Mouse (Mus musculus) neural tube, embryonic 12.5 days (tissue): ENCODE measurements around the gene Sdccag8. TPM values are rescaled to one million over a fixed set of nuclear protein-coding genes. Genes with fewer than 3 reads are reported as not detected.
"Not testable (repeated sequence)": the region's sequence is repeated elsewhere in the genome, so short reads cannot be mapped to it uniquely, and the experiment has no call there.

Experiments used
- ATAC-seq: fragments of 200-750 bp; cut with Nextera tagmentation; 2 replicates; pipeline ENCODE4 v1.8.0; 2017; ENCODE audit warnings: low read depth, mild to moderate bottlenecking, moderate TSS enrichment, moderate library complexity; ENCODE audit not compliant: low FRiP score
- H3K27ac ChIP-seq: fragments of 300-500 bp; sonication (generic); 2 replicates; pipeline ENCODE4 v1.5.1; 2016
- H3K27me3 ChIP-seq: fragments of 300-500 bp; sonication (generic); replicated peaks from 2 replicates; pipeline ENCODE4 v1.6.1; 2016; ENCODE audit warnings: mild to moderate bottlenecking
- H3K36me3 ChIP-seq: fragments of 300-500 bp; sonication (generic); 2 replicates; pipeline ENCODE4 v1.6.1; 2016; ENCODE audit warnings: mild to moderate bottlenecking
- H3K4me1 ChIP-seq: fragments of 300-500 bp; sonication (generic); 2 replicates; pipeline ENCODE4 v1.6.1; 2016
- H3K4me2 ChIP-seq: fragments of 300-500 bp; sonication (generic); replicated peaks from 2 replicates; pipeline ENCODE4 v1.6.1; 2016; ENCODE audit warnings: mild to moderate bottlenecking
- H3K4me3 ChIP-seq: fragments of 300-500 bp; sonication (generic); 2 replicates; pipeline ENCODE4 v1.5.1; 2016
- H3K9ac ChIP-seq: fragments of 300-500 bp; sonication (generic); 2 replicates; pipeline ENCODE4 v1.6.1; 2016; ENCODE audit warnings: mild to moderate bottlenecking
- H3K9me3 ChIP-seq: fragments of 300-500 bp; sonication (generic); 2 replicates; pipeline ENCODE4 v1.6.1; 2016; ENCODE audit warnings: mild to moderate bottlenecking
- WGBS: fragments of 180-500 bp; shearing (Covaris S2); methylation state at CpG from one replicate; pipeline ENCODE4 v1.1.7; 2016; 5-methylcytosine and 5-hydroxymethylcytosine counted together
- polyA plus RNA-seq: library from polyadenylated mRNA; unstranded; fragments of >200 nt; fragmentation: Nextera tagmentation; extraction: Ambion mirVana; gene quantifications from 2 replicates; pipeline ENCODE4 v1.2.1, GENCODE M21; 2016

Sdccag8 gene
- polyA plus RNA-seq, 1 experiment from 2014 or later: 19.4 TPM

GRCm38 (mm10) chr1:176934043-176934762 lies 119.7 kb downstream of the Sdccag8 start:
- Histone ChIP-seq H3K27ac (no peak overlapping the region), H3K9me3 (no peaks in the 10 kb centered on the region), H3K27me3 (no peaks in the 10 kb centered on the region), H3K4me3 (no peak overlapping the region), H3K4me2 (no peak overlapping the region), H3K9ac (no peak overlapping the region), H3K4me1 (peaks cover 6% of the 10 kb centered on the region), H3K36me3 (no peaks in the 10 kb centered on the region)
- ATAC-seq: no peak
- WGBS: 69% methylated on average over 13 of the region's 13 CpGs

GRCm38 (mm10) chr1:176939901-176940341 lies 125.5 kb downstream of the Sdccag8 start:
- 72% methylated on average over 8 of the region's 8 CpGs for WGBS
- no peak for ATAC-seq
- no peaks in the 10 kb centered on the region for H3K36me3 ChIP-seq

GRCm38 (mm10) chr1:176941286-176941990 lies 127.0 kb downstream of the Sdccag8 start:
- H3K9ac ChIP-seq, ATAC-seq, H3K9me3 ChIP-seq, H3K27ac ChIP-seq, H3K4me3 ChIP-seq, H3K4me1 ChIP-seq, H3K36me3 ChIP-seq, H3K27me3 ChIP-seq, H3K4me2 ChIP-seq: not testable (repeated sequence)

More at GRCm38 (mm10) chr1:176939901-176940341, 125.5 kb downstream of the Sdccag8 start:
- Histone ChIP-seq H3K4me1 (no peaks in the 10 kb centered on the region; the same call in 1 of the 2 replicates), H3K27me3 (no peaks in the 10 kb centered on the region), H3K4me3 (no peak overlapping the region), H3K4me2 (no peak overlapping the region), H3K9me3 (no peaks in the 10 kb centered on the region), H3K27ac (no peak overlapping the region), H3K9ac (no peak overlapping the region)

GRCm38 (mm10) chr1:176943126-176943525 lies 128.7 kb downstream of the Sdccag8 start:
- no peak overlapping the region for H3K4me2 ChIP-seq
- no peak overlapping the region for H3K9ac ChIP-seq
- no peak overlapping the region for H3K4me3 ChIP-seq
- 93% methylated on average over 5 of the region's 5 CpGs for WGBS
- no peaks in the 10 kb centered on the region for H3K36me3 ChIP-seq
- H3K27me3 ChIP-seq: no peaks in the 10 kb centered on the region
- no peaks in the 10 kb centered on the region for H3K9me3 ChIP-seq
- ATAC-seq: no peak
- peaks cover 7% of the 10 kb centered on the region for H3K4me1 ChIP-seq
- no peak overlapping the region for H3K27ac ChIP-seq

- no peak overlapping the region for H3K4me2 ChIP-seq
- WGBS: 88% methylated on average over 5 of the region's 5 CpGs
- no peak for ATAC-seq
- H3K27ac ChIP-seq: no peak overlapping the region
- no peaks in the 10 kb centered on the region for H3K27me3 ChIP-seq
- H3K4me1 ChIP-seq: peaks cover 7% of the 10 kb centered on the region
- H3K9me3 ChIP-seq: no peaks in the 10 kb centered on the region
- H3K36me3 ChIP-seq: no peaks in the 10 kb centered on the region
- H3K4me3 ChIP-seq: no peak overlapping the region
- no peak overlapping the region for H3K9ac ChIP-seq
Observed at GRCm38 (mm10) chr1:176943987-176944386, 129.5 kb downstream of the Sdccag8 start.

GRCm38 (mm10) chr1:176944458-176945174 lies 130.2 kb downstream of the Sdccag8 start:
- Histone ChIP-seq H3K27me3 (no peaks in the 10 kb centered on the region), H3K4me2 (no peak overlapping the region), H3K4me1 (peaks cover 12% of the 10 kb centered on the region), H3K9ac (no peak overlapping the region), H3K4me3 (no peak overlapping the region), H3K9me3 (no peaks in the 10 kb centered on the region), H3K36me3 (no peaks in the 10 kb centered on the region), H3K27ac (no peak overlapping the region)
- no peak for ATAC-seq
- 64% methylated on average over 8 of the region's 8 CpGs for WGBS

GRCm38 (mm10) chr1:176945175-176945540 lies 130.7 kb downstream of the Sdccag8 start:
- H3K4me2 ChIP-seq: no peak overlapping the region
- 95% methylated on average over 12 of the region's 12 CpGs for WGBS
- no peak overlapping the region for H3K27ac ChIP-seq
- H3K9me3 ChIP-seq: no peaks in the 10 kb centered on the region
- H3K27me3 ChIP-seq: no peaks in the 10 kb centered on the region
- H3K4me1 ChIP-seq: peaks cover 12% of the 10 kb centered on the region
- no peak for ATAC-seq
- H3K4me3 ChIP-seq: no peak overlapping the region
- H3K9ac ChIP-seq: no peak overlapping the region
- no peaks in the 10 kb centered on the region for H3K36me3 ChIP-seq

- no peak overlapping the region for H3K4me3 ChIP-seq
- no peak overlapping the region for H3K9ac ChIP-seq
- WGBS: 76% methylated on average over 11 of the region's 11 CpGs
- no peaks in the 10 kb centered on the region for H3K27me3 ChIP-seq
- H3K4me1 ChIP-seq: peaks cover 12% of the 10 kb centered on the region
- no peak overlapping the region for H3K4me2 ChIP-seq
- no peaks in the 10 kb centered on the region for H3K9me3 ChIP-seq
- H3K36me3 ChIP-seq: no peaks in the 10 kb centered on the region
- ATAC-seq: no peak
- H3K27ac ChIP-seq: no peak overlapping the region
Observed at GRCm38 (mm10) chr1:176946031-176946795, 131.8 kb downstream of the Sdccag8 start.

- H3K27me3 ChIP-seq: no peaks in the 10 kb centered on the region
- WGBS: 63% methylated on average over 7 of the region's 7 CpGs
- H3K4me1 ChIP-seq: peaks cover 14% of the 10 kb centered on the region
- H3K9ac ChIP-seq: no peak overlapping the region
- no peak overlapping the region for H3K27ac ChIP-seq
- no peaks in the 10 kb centered on the region for H3K9me3 ChIP-seq
- no peak for ATAC-seq
- H3K36me3 ChIP-seq: no peaks in the 10 kb centered on the region
- no peak overlapping the region for H3K4me3 ChIP-seq
- no peak overlapping the region for H3K4me2 ChIP-seq
Observed at GRCm38 (mm10) chr1:176946796-176947181, 132.3 kb downstream of the Sdccag8 start.

GRCm38 (mm10) chr1:176948861-176949260 lies 134.4 kb downstream of the Sdccag8 start:
- 36% methylated on average over 6 of the region's 6 CpGs for WGBS
- no peak overlapping the region for H3K27ac ChIP-seq
- no peak for ATAC-seq

GRCm38 (mm10) chr1:176949320-176949719 lies 134.9 kb downstream of the Sdccag8 start:
- Histone ChIP-seq H3K27me3 (no peaks in the 10 kb centered on the region), H3K4me2 (no peak overlapping the region), H3K9ac (no peak overlapping the region), H3K4me3 (no peak overlapping the region), H3K4me1 (peaks cover 15% of the 10 kb centered on the region), H3K9me3 (no peaks in the 10 kb centered on the region), H3K27ac (no peak overlapping the region), H3K36me3 (no peaks in the 10 kb centered on the region)
- WGBS: 81% methylated on average over 6 of the region's 6 CpGs
- ATAC-seq: no peak

More at GRCm38 (mm10) chr1:176948861-176949260, 134.4 kb downstream of the Sdccag8 start:
- H3K4me1 ChIP-seq: peaks cover 15% of the 10 kb centered on the region
- H3K27me3 ChIP-seq: no peaks in the 10 kb centered on the region
- H3K4me2 ChIP-seq: no peak overlapping the region
- no peak overlapping the region for H3K4me3 ChIP-seq
- H3K36me3 ChIP-seq: no peaks in the 10 kb centered on the region
- H3K9me3 ChIP-seq: no peaks in the 10 kb centered on the region
- H3K9ac ChIP-seq: no peak overlapping the region

- H3K27me3 ChIP-seq: no peaks in the 10 kb centered on the region
- no peak; the same call in 1 of the 2 replicates for ATAC-seq
- H3K4me1 ChIP-seq: peaks cover 15% of the 10 kb centered on the region
- no peak overlapping the region for H3K4me2 ChIP-seq
- no peak overlapping the region for H3K27ac ChIP-seq
- no peaks in the 10 kb centered on the region for H3K9me3 ChIP-seq
- no peak overlapping the region for H3K9ac ChIP-seq
- 90% methylated on average over 6 of the region's 6 CpGs for WGBS
- H3K36me3 ChIP-seq: no peaks in the 10 kb centered on the region
- H3K4me3 ChIP-seq: no peak overlapping the region
Observed at GRCm38 (mm10) chr1:176950061-176950460, 135.6 kb downstream of the Sdccag8 start.
